Mouse (Mus musculus) heart, embryonic 15.5 days (tissue): ENCODE results near the gene Cenpv. TPM values are rescaled to one million over a fixed set of nuclear protein-coding genes. Genes with fewer than 3 reads are reported as not detected.

Source experiments
- ATAC-seq: fragments of 200-750 bp; cut with Nextera tagmentation; replicated peaks from 2 replicates; pipeline ENCODE4 v1.8.0; 2017; ENCODE audit warnings: low read depth, moderate TSS enrichment; ENCODE audit not compliant: insufficient number of reproducible peaks, insufficient read depth, low FRiP score
- H3K27ac ChIP-seq: fragments of 300-500 bp; sonication (generic); 2 replicates; pipeline ENCODE4 v1.5.1; 2015; ENCODE audit warnings: mild to moderate bottlenecking, inconsistent platforms
- H3K27me3 ChIP-seq: fragments of 300-500 bp; sonication (generic); 2 replicates; pipeline ENCODE4 v1.6.1; 2015; ENCODE audit warnings: inconsistent platforms
- H3K36me3 ChIP-seq: fragments of 300-500 bp; sonication (generic); 2 replicates; pipeline ENCODE4 v1.6.1; 2015; ENCODE audit warnings: mild to moderate bottlenecking, inconsistent platforms
- H3K4me1 ChIP-seq: fragments of 300-500 bp; sonication (generic); replicated peaks from 2 replicates; pipeline ENCODE4 v1.6.1; 2015; ENCODE audit warnings: inconsistent platforms
- H3K4me2 ChIP-seq: fragments of 300-500 bp; sonication (generic); 2 replicates; pipeline ENCODE4 v1.6.1; 2015; ENCODE audit warnings: inconsistent platforms, mild to moderate bottlenecking, moderate library complexity
- H3K4me3 ChIP-seq: fragments of 300-500 bp; sonication (generic); 2 replicates; pipeline ENCODE4 v1.5.1; 2015; ENCODE audit warnings: mild to moderate bottlenecking, inconsistent platforms
- H3K9ac ChIP-seq: fragments of 300-500 bp; sonication (generic); 2 replicates; pipeline ENCODE4 v1.6.1; 2015; ENCODE audit warnings: mild to moderate bottlenecking, inconsistent platforms
- H3K9me3 ChIP-seq: fragments of 300-500 bp; sonication (generic); replicated peaks from 2 replicates; pipeline ENCODE4 v1.6.1; 2016; ENCODE audit warnings: inconsistent platforms
- WGBS: fragments of 180-500 bp; shearing (Covaris S2); methylation state at CpG from one replicate; pipeline ENCODE4 v1.1.7; 2015; ENCODE audit warnings: mixed read lengths; 5-methylcytosine and 5-hydroxymethylcytosine counted together
- polyA plus RNA-seq: library from polyadenylated mRNA; unstranded; fragments of >200 nt; fragmentation: Nextera tagmentation; extraction: Ambion mirVana; gene quantifications from 2 replicates; pipeline ENCODE4 v1.2.1, GENCODE M21; 2015

Gene Cenpv
- polyA plus RNA-seq, 1 experiment from 2014 or later, result 17.1 TPM

- Histone ChIP-seq H3K9me3 (no peaks in the 10 kb centered on the region), H3K36me3 (peaks cover 23% of the 10 kb centered on the region), H3K4me3 (peak overlapping the region; percentile 57), H3K27ac (no peak overlapping the region), H3K4me2 (peak overlapping the region; percentile 90), H3K27me3 (no peaks in the 10 kb centered on the region), H3K4me1 (peaks cover 24% of the 10 kb centered on the region), H3K9ac (peak overlapping the region; percentile 51)
- ATAC-seq, result no peak
- WGBS, result 30% methylated on average over 1 of the region's 1 CpGs
These were observed 14.1 kb upstream of the Cenpv start for GRCm38 (mm10) chr11:62553186-62553585.

- ATAC-seq, result peak; percentile 72
- Histone ChIP-seq H3K9me3 (no peaks in the 10 kb centered on the region), H3K27ac (peak overlapping the region; percentile 81), H3K9ac (peak overlapping the region; percentile 57), H3K27me3 (no peaks in the 10 kb centered on the region), H3K36me3 (peaks cover 23% of the 10 kb centered on the region), H3K4me2 (peak overlapping the region; percentile 90), H3K4me1 (peaks cover 24% of the 10 kb centered on the region), H3K4me3 (peak overlapping the region; percentile 79)
- under 1% methylated on average over 58 of the region's 58 CpGs for WGBS
These were observed 12.4 kb upstream of the Cenpv start for GRCm38 (mm10) chr11:62551226-62552119.

- Histone ChIP-seq H3K4me1 (peaks cover 24% of the 10 kb centered on the region), H3K36me3 (peaks cover 22% of the 10 kb centered on the region), H3K27ac (peak within 1 kb of the TSS; percentile 97), H3K9me3 (no peaks in the 10 kb centered on the region), H3K27me3 (no peaks in the 10 kb centered on the region), H3K4me2 (peak within 1 kb of the TSS; percentile 90), H3K9ac (peak within 1 kb of the TSS; percentile 95), H3K4me3 (peak within 1 kb of the TSS; percentile 79)
- peak; percentile 96 for ATAC-seq
- under 1% methylated on average over 40 of the region's 40 CpGs for WGBS
These were observed 11.7 kb upstream of the Cenpv start, which contains the start of gene Ubb for GRCm38 (mm10) chr11:62550727-62551225. Gene Ubb (plus strand): TSS chr11:62551171.

DNA sequence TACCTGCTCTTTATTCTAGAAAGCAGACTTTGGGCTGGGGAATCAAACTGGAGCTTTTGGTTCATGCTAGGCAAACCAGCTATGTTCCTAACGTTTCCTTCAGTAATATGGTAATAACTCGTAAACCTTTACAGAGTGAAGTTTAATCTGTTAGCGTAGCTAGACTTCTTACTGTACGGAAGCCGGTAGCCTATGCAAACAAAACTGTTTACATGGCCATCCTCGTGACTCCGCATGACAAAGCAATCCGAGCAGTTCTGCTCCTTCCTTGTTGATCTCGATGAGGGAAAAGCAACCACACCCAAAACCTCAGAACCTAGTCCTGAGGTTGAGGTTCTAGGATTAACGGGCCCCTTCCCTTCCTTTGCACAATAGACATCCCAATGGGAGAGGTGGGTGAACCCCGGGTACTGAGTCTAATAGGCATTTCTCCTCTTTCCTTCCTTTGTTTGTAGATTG is 11.2 kb upstream of the Cenpv start:
- Histone ChIP-seq H3K4me3 (peak overlapping the region; percentile 79), H3K9ac (peak overlapping the region; percentile 95), H3K27me3 (no peaks in the 10 kb centered on the region), H3K27ac (peak overlapping the region; percentile 97), H3K36me3 (peaks cover 16% of the 10 kb centered on the region), H3K4me1 (peaks cover 24% of the 10 kb centered on the region), H3K9me3 (no peaks in the 10 kb centered on the region), H3K4me2 (peak overlapping the region; percentile 90)
- WGBS, result 1% methylated on average over 11 of the region's 11 CpGs
- ATAC-seq, result peak; percentile 6; the same call in 1 of the 2 replicates

- H3K27ac ChIP-seq, result peak overlapping the region; percentile 97
- H3K9ac ChIP-seq, result peak overlapping the region; percentile 95; the same call in 1 of the 2 replicates
- peaks cover 20% of the 10 kb centered on the region for H3K4me1 ChIP-seq
- H3K27me3 ChIP-seq, result no peaks in the 10 kb centered on the region
- H3K36me3 ChIP-seq, result peaks cover 15% of the 10 kb centered on the region
- peak overlapping the region; percentile 79 for H3K4me3 ChIP-seq
- peak overlapping the region; percentile 90 for H3K4me2 ChIP-seq
- WGBS, result 9% methylated on average over 5 of the region's 5 CpGs
- no peak for ATAC-seq
- no peaks in the 10 kb centered on the region for H3K9me3 ChIP-seq
These were observed 10.7 kb upstream of the Cenpv start for GRCm38 (mm10) chr11:62549782-62550181.

DNA sequence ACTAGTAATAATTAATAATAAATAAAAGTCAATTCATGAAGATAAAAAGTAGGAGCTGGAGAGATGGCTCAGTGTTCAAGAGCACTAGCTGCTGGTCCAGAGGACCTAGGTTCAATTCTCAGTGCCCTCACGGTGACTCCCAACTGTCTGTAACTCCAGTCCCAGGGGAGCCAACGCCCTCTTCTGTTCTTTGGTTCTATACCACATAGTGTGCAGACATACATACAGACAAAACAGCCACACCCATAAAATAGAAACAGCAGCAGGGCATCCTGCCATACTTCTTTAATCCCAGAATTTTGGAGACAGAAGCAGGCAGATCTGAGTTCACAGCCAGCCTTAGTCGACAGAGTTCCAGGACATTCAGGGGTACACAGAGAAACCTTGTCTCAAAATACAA is 4.9 kb upstream of the Cenpv start:
- no peak overlapping the region for H3K27ac ChIP-seq
- no peak for ATAC-seq
- no peaks in the 10 kb centered on the region for H3K36me3 ChIP-seq
- 85% methylated on average over 3 of the region's 3 CpGs for WGBS
- H3K9ac ChIP-seq, result no peak overlapping the region
- H3K4me2 ChIP-seq, result no peak overlapping the region
- no peak overlapping the region for H3K4me3 ChIP-seq
- H3K9me3 ChIP-seq, result no peaks in the 10 kb centered on the region
- H3K4me1 ChIP-seq, result peaks cover 4% of the 10 kb centered on the region; the same call in 1 of the 2 replicates
- peaks cover 4% of the 10 kb centered on the region; the same call in 1 of the 2 replicates for H3K27me3 ChIP-seq

DNA sequence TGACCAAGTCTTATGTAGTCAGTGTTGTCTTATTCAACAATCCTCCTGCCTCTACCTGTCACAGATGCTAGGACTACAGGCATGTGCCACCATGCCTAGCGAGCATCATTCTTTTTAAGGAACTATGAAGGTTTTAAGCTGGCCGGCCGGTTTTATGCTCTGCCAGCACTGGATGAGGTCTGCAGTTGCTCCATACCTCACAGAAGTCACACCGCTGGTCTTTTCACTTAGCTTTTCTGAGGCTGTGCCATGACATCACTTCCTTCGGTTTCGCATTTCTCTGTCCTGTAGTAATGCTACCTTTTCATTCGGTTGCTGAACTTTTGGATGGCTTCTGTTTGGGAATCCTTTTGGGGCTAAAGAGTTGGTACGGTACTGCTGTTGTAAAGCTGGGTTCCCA is 2.5 kb upstream of the Cenpv start:
- WGBS, result 73% methylated on average over 8 of the region's 8 CpGs
- no peak overlapping the region for H3K4me2 ChIP-seq
- ATAC-seq, result no peak
- H3K27ac ChIP-seq, result no peak overlapping the region
- H3K4me1 ChIP-seq, result peaks cover 9% of the 10 kb centered on the region
- H3K36me3 ChIP-seq, result no peaks in the 10 kb centered on the region
- H3K4me3 ChIP-seq, result no peak overlapping the region
- peaks cover 4% of the 10 kb centered on the region; the same call in 1 of the 2 replicates for H3K27me3 ChIP-seq
- H3K9ac ChIP-seq, result no peak overlapping the region
- no peaks in the 10 kb centered on the region for H3K9me3 ChIP-seq

- peaks cover 9% of the 10 kb centered on the region for H3K4me1 ChIP-seq
- H3K36me3 ChIP-seq, result no peaks in the 10 kb centered on the region
These were observed 1.9 kb upstream of the Cenpv start for GRCm38 (mm10) chr11:62540969-62541368.

DNA sequence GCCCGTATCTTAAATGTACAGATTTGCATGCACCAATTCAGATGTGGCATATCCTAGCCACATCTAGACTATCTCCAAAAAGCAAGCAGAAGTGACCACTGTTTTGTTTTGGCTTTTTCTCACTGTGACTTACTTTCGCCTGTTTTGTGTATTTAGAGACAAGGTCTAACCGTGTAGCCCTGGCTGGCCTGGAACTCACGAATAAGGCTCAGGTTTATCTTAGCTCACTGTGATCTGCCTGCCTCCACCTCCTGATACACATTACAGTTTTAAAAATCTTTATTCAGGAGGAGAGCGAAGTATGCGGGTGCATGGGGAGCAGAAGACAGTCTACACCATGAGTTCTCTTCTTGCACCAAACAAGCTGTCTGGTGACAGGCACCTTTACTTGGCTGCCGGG is 1.1 kb upstream of the Cenpv start:
- WGBS, result 86% methylated on average over 7 of the region's 7 CpGs
- peaks cover 9% of the 10 kb centered on the region for H3K4me1 ChIP-seq
- peaks cover 4% of the 10 kb centered on the region; the same call in 1 of the 2 replicates for H3K27me3 ChIP-seq
- H3K9me3 ChIP-seq, result no peaks in the 10 kb centered on the region
- no peak overlapping the region for H3K4me2 ChIP-seq
- no peaks in the 10 kb centered on the region for H3K36me3 ChIP-seq
- no peak overlapping the region for H3K9ac ChIP-seq
- no peak for ATAC-seq
- H3K27ac ChIP-seq, result no peak overlapping the region
- H3K4me3 ChIP-seq, result no peak overlapping the region

More at GRCm38 (mm10) chr11:62540969-62541368, 1.9 kb upstream of the Cenpv start:
- H3K9ac ChIP-seq, result no peak overlapping the region
- no peaks in the 10 kb centered on the region for H3K9me3 ChIP-seq
- WGBS, result 62% methylated on average over 2 of the region's 2 CpGs
- no peak for ATAC-seq
- peaks cover 4% of the 10 kb centered on the region; the same call in 1 of the 2 replicates for H3K27me3 ChIP-seq
- no peak overlapping the region for H3K4me3 ChIP-seq
- H3K4me2 ChIP-seq, result no peak overlapping the region
- H3K27ac ChIP-seq, result no peak overlapping the region

DNA sequence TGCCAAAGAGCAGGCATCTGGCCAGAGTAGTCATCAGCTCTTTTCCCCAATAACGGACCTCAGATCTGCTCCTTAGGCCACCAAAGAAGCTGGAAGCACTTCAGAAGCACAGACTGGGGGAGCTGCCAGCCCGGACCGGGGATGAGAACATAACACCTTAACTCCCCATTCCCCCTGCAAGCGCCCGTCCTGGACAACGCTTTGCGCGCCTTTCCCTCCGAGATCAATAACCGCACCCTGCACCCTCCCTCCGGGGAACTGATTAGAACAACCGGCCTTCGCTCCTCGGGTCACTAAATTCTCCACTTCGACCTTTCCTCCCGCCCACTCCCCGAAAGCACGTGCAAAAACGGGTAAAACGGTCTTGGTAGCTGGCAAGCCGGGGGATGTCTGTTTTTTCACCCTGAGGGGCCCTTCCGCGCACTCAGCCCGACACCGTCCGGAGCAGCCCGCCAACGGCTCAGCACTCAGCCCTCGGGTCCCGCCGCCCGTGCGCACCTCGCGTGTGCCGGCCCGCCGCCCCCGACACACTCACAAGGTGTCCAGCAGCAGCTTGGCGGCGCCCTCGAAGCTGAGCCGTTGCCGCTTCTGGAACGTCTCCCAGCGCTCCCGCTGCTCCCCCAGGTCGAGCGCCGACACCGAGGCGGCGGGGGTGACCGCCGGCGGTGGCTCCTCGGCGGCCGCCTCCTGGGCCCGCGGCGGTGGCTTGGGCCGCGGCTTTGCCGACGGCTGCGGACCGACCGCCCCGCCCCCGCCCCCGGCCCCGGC is 556 bp downstream of the Cenpv start:
- peaks cover 4% of the 10 kb centered on the region; the same call in 1 of the 2 replicates for H3K27me3 ChIP-seq
- H3K4me1 ChIP-seq, result peaks cover 9% of the 10 kb centered on the region
- H3K4me3 ChIP-seq, result peak overlapping the region; percentile 75
- peak; percentile 82 for ATAC-seq
- H3K36me3 ChIP-seq, result no peaks in the 10 kb centered on the region
- H3K9me3 ChIP-seq, result no peaks in the 10 kb centered on the region
- H3K4me2 ChIP-seq, result peak overlapping the region; percentile 93
- WGBS, result under 1% methylated on average over 70 of the region's 73 CpGs
- H3K9ac ChIP-seq, result peak overlapping the region; percentile 82
- H3K27ac ChIP-seq, result peak overlapping the region; percentile 51

DNA sequence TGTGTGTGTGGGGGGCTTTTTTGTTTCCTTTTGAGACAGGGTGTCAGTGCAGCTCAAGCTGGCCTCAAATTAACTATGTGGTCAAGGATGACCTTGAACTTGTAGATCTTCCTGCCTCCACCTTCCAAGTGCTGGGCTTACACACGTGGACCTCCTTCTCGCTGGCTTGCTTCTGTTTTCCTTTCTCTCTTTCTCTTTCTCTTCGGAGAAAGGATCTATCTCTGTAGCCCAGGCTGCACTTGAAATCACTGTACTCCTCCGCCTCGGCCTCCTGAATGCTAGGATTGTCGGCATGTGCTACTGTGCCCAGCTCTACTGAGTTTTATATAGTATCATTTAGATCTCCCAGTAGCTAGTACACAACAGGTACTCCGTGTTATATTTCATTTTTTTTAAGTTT is 1.5 kb downstream of the Cenpv start:
- ATAC-seq, result no peak
- 42% methylated on average over 7 of the region's 7 CpGs for WGBS
- Histone ChIP-seq H3K36me3 (no peaks in the 10 kb centered on the region), H3K4me1 (peaks cover 9% of the 10 kb centered on the region), H3K27me3 (peaks cover 4% of the 10 kb centered on the region; the same call in 1 of the 2 replicates), H3K9me3 (no peaks in the 10 kb centered on the region), H3K4me2 (peak overlapping the region; percentile 93), H3K27ac (no peak overlapping the region), H3K9ac (no peak overlapping the region), H3K4me3 (peak overlapping the region; percentile 16; the same call in 1 of the 2 replicates)
